Mouse (Mus musculus): ENCODE results near the gene Ndufs6. TPM values are rescaled to one million over a fixed set of nuclear protein-coding genes. Genes with fewer than 3 reads are reported as not detected.

Gene Ndufs6
- polyA plus RNA-seq, 2 experiments, result 199 to 393 TPM

- no peak for TF ChIP-seq POLR2A (IDR thresholded peaks at IDR 0.05; ENCODE audit: borderline replicate concordance, extremely low read depth, insufficient read depth, insufficient read length)
- ATAC-seq (ENCODE audit: low FRiP score, low read depth), result no peak
- WGBS, result 52% methylated on average over 1 of the region's 1 CpGs
Measured at GRCm38 (mm10) chr13:73277797-73278196, 50.5 kb downstream of the Ndufs6 start.

GRCm38 (mm10) chr13:73277361-73277760 lies 51.0 kb downstream of the Ndufs6 start:
- H3K4me1 ChIP-seq (ENCODE audit: control insufficient read depth, insufficient read depth, low read length), result no peaks in the 10 kb centered on the region
- no peaks in the 10 kb centered on the region for H3K9me3 ChIP-seq (ENCODE audit: control insufficient read depth, low read length)
- no peak overlapping the region for H3K27ac ChIP-seq (replicated peaks; ENCODE audit: low read depth, low read length)
- no peak for ATAC-seq (ENCODE audit: low FRiP score, low read depth)
- H3K27me3 ChIP-seq (ENCODE audit: control insufficient read depth, insufficient read depth, low read length), result peaks cover 24% of the 10 kb centered on the region
- H3K9ac ChIP-seq (ENCODE audit: low read depth, low read length, severe bottlenecking), result no peak overlapping the region
- no peak for DNase-seq (ENCODE audit: low spot score)
- H3K4me3 ChIP-seq (replicated peaks; ENCODE audit: low read length), result no peak overlapping the region
- TF ChIP-seq POLR2A (IDR thresholded peaks at IDR 0.05; ENCODE audit: borderline replicate concordance, extremely low read depth, insufficient read depth, insufficient read length), result no peak
- no peak overlapping the region for H3K4me2 ChIP-seq (replicated peaks; ENCODE audit: low read depth, low read length, severe bottlenecking)
- no peaks in the 10 kb centered on the region for H3K36me3 ChIP-seq (ENCODE audit: control insufficient read depth, insufficient read depth, low read length)
- 82% methylated on average over 6 of the region's 6 CpGs for WGBS

More at GRCm38 (mm10) chr13:73277797-73278196, 50.5 kb downstream of the Ndufs6 start:
- H3K27ac ChIP-seq (replicated peaks; ENCODE audit: low read depth, low read length), result no peak overlapping the region
- H3K4me1 ChIP-seq (ENCODE audit: control insufficient read depth, insufficient read depth, low read length), result no peaks in the 10 kb centered on the region
- peaks cover 20% of the 10 kb centered on the region for H3K27me3 ChIP-seq (ENCODE audit: control insufficient read depth, insufficient read depth, low read length)
- no peak overlapping the region for H3K4me3 ChIP-seq (replicated peaks; ENCODE audit: low read length)
- H3K4me2 ChIP-seq (replicated peaks; ENCODE audit: low read depth, low read length, severe bottlenecking), result no peak overlapping the region
- H3K9ac ChIP-seq (ENCODE audit: low read depth, low read length, severe bottlenecking), result no peak overlapping the region
- H3K36me3 ChIP-seq (ENCODE audit: control insufficient read depth, insufficient read depth, low read length), result no peaks in the 10 kb centered on the region
- DNase-seq (ENCODE audit: low spot score), result no peak
- no peaks in the 10 kb centered on the region for H3K9me3 ChIP-seq (ENCODE audit: control insufficient read depth, low read length)

- WGBS, result 17% methylated on average over 1 of the region's 1 CpGs
- DNase-seq (ENCODE audit: low spot score), result no peak
- Histone ChIP-seq H3K27me3 (ENCODE audit: control insufficient read depth, insufficient read depth, low read length) (peaks cover 62% of the 10 kb centered on the region), H3K9ac (ENCODE audit: low read depth, low read length, severe bottlenecking) (no peak overlapping the region), H3K4me2 (replicated peaks; ENCODE audit: low read depth, low read length, severe bottlenecking) (no peak overlapping the region), H3K36me3 (ENCODE audit: control insufficient read depth, insufficient read depth, low read length) (no peaks in the 10 kb centered on the region), H3K4me1 (ENCODE audit: control insufficient read depth, insufficient read depth, low read length) (peaks cover 4% of the 10 kb centered on the region; the same call in 1 of the 2 replicates), H3K9me3 (ENCODE audit: control insufficient read depth, low read length) (no peaks in the 10 kb centered on the region), H3K4me3 (replicated peaks; ENCODE audit: low read length) (no peak overlapping the region), H3K27ac (replicated peaks; ENCODE audit: low read depth, low read length) (no peak overlapping the region)
- no peak for TF ChIP-seq POLR2A (IDR thresholded peaks at IDR 0.05; ENCODE audit: borderline replicate concordance, extremely low read depth, insufficient read depth, insufficient read length)
- no peak for ATAC-seq (ENCODE audit: low FRiP score, low read depth)
Measured at GRCm38 (mm10) chr13:73273536-73273935, 54.8 kb downstream of the Ndufs6 start.

GRCm38 (mm10) chr13:73272794-73273282 lies 55.5 kb downstream of the Ndufs6 start:
- DNase-seq (ENCODE audit: low spot score) (no peak), ATAC-seq (ENCODE audit: low FRiP score, low read depth) (no peak)
- Histone ChIP-seq H3K4me3 (replicated peaks; ENCODE audit: low read length) (no peak overlapping the region), H3K9me3 (ENCODE audit: control insufficient read depth, low read length) (no peaks in the 10 kb centered on the region), H3K4me2 (replicated peaks; ENCODE audit: low read depth, low read length, severe bottlenecking) (no peak overlapping the region), H3K4me1 (ENCODE audit: control insufficient read depth, insufficient read depth, low read length) (peaks cover 4% of the 10 kb centered on the region; the same call in 1 of the 2 replicates), H3K27me3 (ENCODE audit: control insufficient read depth, insufficient read depth, low read length) (peaks cover 69% of the 10 kb centered on the region), H3K9ac (ENCODE audit: low read depth, low read length, severe bottlenecking) (no peak overlapping the region), H3K27ac (replicated peaks; ENCODE audit: low read depth, low read length) (no peak overlapping the region), H3K36me3 (ENCODE audit: control insufficient read depth, insufficient read depth, low read length) (no peaks in the 10 kb centered on the region)
- no peak for TF ChIP-seq POLR2A (IDR thresholded peaks at IDR 0.05; ENCODE audit: borderline replicate concordance, extremely low read depth, insufficient read depth, insufficient read length)

- no peak for ATAC-seq (ENCODE audit: low FRiP score, low read depth)
Measured at GRCm38 (mm10) chr13:73271336-73272242, 56.8 kb downstream of the Ndufs6 start.

More at GRCm38 (mm10) chr13:73271336-73272242, 56.8 kb downstream of the Ndufs6 start:
- H3K4me2 ChIP-seq (replicated peaks; ENCODE audit: low read depth, low read length, severe bottlenecking), result peak overlapping the region; percentile 39
- no peak for TF ChIP-seq POLR2A (IDR thresholded peaks at IDR 0.05; ENCODE audit: borderline replicate concordance, extremely low read depth, insufficient read depth, insufficient read length)
- no peak for DNase-seq (ENCODE audit: low spot score)
- no peaks in the 10 kb centered on the region for H3K9me3 ChIP-seq (ENCODE audit: control insufficient read depth, low read length)
- H3K27ac ChIP-seq (replicated peaks; ENCODE audit: low read depth, low read length), result no peak overlapping the region
- peak overlapping the region; percentile 24 for H3K4me3 ChIP-seq (replicated peaks; ENCODE audit: low read length)
- H3K36me3 ChIP-seq (ENCODE audit: control insufficient read depth, insufficient read depth, low read length), result no peaks in the 10 kb centered on the region
- H3K9ac ChIP-seq (ENCODE audit: low read depth, low read length, severe bottlenecking), result no peak overlapping the region
- H3K27me3 ChIP-seq (ENCODE audit: control insufficient read depth, insufficient read depth, low read length), result peaks cover 82% of the 10 kb centered on the region
- 3% methylated on average over 53 of the region's 53 CpGs for WGBS
- peaks cover 4% of the 10 kb centered on the region; the same call in 1 of the 2 replicates for H3K4me1 ChIP-seq (ENCODE audit: control insufficient read depth, insufficient read depth, low read length)

All from limb, embryonic 14.5 days (tissue).